Mouse (Mus musculus) cerebellum, adult 9-11 months (tissue): ENCODE measurements at regions not wholly inside any gene's neighbourhood (a gene's known extent, or its start where the extent isn't known, plus 50 kb on each side); places are given as distances from the start of the nearest gene placed in this dataset.
A peak's percentile ranks its signal among the peaks of the same experiment; 100 is the strongest.

Experiments used
- DNase-seq: peaks from one replicate; pipeline ENCODE4 v3.0.0; 2022

- DNase-seq, result no peak
Measured at GRCm38 (mm10) chr6:111621684-111622480, 651.7 kb upstream of the Lmcd1 start.

GRCm38 (mm10) chr6:111622481-111623139 is 650.9 kb upstream of the Lmcd1 start:
- DNase-seq, result peak; percentile 8

GRCm38 (mm10) chr6:111623140-111623497 is 650.4 kb upstream of the Lmcd1 start:
- DNase-seq, result no peak

- no peak for DNase-seq
Measured at GRCm38 (mm10) chr6:111625501-111625900, 648.1 kb upstream of the Lmcd1 start.

- DNase-seq, result no peak
Measured at GRCm38 (mm10) chr6:111652736-111653135, 620.8 kb upstream of the Lmcd1 start.

GRCm38 (mm10) chr6:111659957-111660356 is 613.6 kb upstream of the Lmcd1 start:
- DNase-seq, result no peak

GRCm38 (mm10) chr6:111664603-111665002 is 609.0 kb upstream of the Lmcd1 start:
- DNase-seq, result no peak

- DNase-seq, result no peak
Measured at GRCm38 (mm10) chr6:111684911-111685310, 588.6 kb upstream of the Lmcd1 start.

GRCm38 (mm10) chr6:111702864-111703263 is 570.7 kb upstream of the Lmcd1 start:
- DNase-seq, result no peak

- DNase-seq, result peak; percentile 4
Measured at GRCm38 (mm10) chr6:111708277-111708676, 565.3 kb upstream of the Lmcd1 start.

GRCm38 (mm10) chr6:111725969-111726368 is 547.6 kb upstream of the Lmcd1 start:
- DNase-seq, result no peak

GRCm38 (mm10) chr6:111730381-111730780 is 543.2 kb upstream of the Lmcd1 start:
- no peak for DNase-seq

GRCm38 (mm10) chr6:111733926-111734325 is 539.6 kb upstream of the Lmcd1 start:
- peak; percentile 57 for DNase-seq

- peak; percentile 93 for DNase-seq
Measured at GRCm38 (mm10) chr6:111738983-111739382, 534.6 kb upstream of the Lmcd1 start.

- DNase-seq, result no peak
Measured at GRCm38 (mm10) chr6:111781710-111782481, 491.7 kb upstream of the Lmcd1 start.

GRCm38 (mm10) chr6:111808611-111809010 is 464.9 kb upstream of the Lmcd1 start:
- DNase-seq, result no peak

- no peak for DNase-seq
Measured at GRCm38 (mm10) chr6:111813982-111814603, 459.5 kb upstream of the Lmcd1 start.

- DNase-seq, result no peak
Measured at GRCm38 (mm10) chr6:111815150-111815549, 458.4 kb upstream of the Lmcd1 start.

GRCm38 (mm10) chr6:111820265-111820664 is 453.3 kb upstream of the Lmcd1 start:
- no peak for DNase-seq

GRCm38 (mm10) chr6:111844321-111844835 is 429.2 kb upstream of the Lmcd1 start:
- no peak for DNase-seq

- peak; percentile 90 for DNase-seq
Measured at GRCm38 (mm10) chr6:111866101-111866598, 407.4 kb upstream of the Lmcd1 start.

- DNase-seq, result no peak
Measured at GRCm38 (mm10) chr6:111882557-111882956, 391.0 kb upstream of the Lmcd1 start.

- no peak for DNase-seq
Measured at GRCm38 (mm10) chr6:111883946-111884345, 389.6 kb upstream of the Lmcd1 start.
